Mouse (Mus musculus): ENCODE measurements around the gene Lrrc31. TPM values are rescaled to one million over a fixed set of nuclear protein-coding genes. Genes with fewer than 3 reads are reported as not detected.

Gene Lrrc31
- polyA plus RNA-seq, 1 experiment, result not detected

DNA sequence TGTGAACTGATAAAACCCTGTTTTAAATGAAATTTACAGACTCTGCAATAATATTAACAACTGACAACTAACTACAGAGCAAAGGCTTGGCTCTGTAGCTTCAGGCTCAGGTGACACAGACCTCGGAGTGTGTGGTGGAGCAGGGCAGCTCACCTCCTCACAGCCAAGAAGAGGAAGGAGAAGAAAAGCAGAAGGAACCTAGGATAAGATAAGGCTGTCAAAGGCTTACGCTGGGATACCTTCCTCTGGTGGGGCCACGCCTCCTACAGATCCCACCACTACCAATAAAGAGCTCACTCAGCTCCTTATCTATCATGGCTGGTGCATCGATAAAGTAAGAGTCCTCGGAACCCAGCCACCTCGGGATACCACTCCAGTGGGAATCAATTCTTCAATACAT, 16.5 kb downstream of the Lrrc31 start:
- WGBS, result 90% methylated on average over 6 of the region's 6 CpGs
- Histone ChIP-seq H3K27me3 (ENCODE audit: control insufficient read depth, insufficient read depth, low read length) (no peaks in the 10 kb centered on the region), H3K4me1 (ENCODE audit: control insufficient read depth, insufficient read depth, low read length) (no peaks in the 10 kb centered on the region), H3K27ac (ENCODE audit: insufficient read depth, low read length) (no peak overlapping the region), H3K4me3 (replicated peaks; ENCODE audit: insufficient read depth, low read depth, low read length) (no peak overlapping the region)
- DNase-seq, result no peak
- TF ChIP-seq POLR2A (IDR thresholded peaks at IDR 0.05; ENCODE audit: borderline replicate concordance, insufficient read depth, low read length), result no peak
- TF ChIP-seq CTCF (IDR thresholded peaks at IDR 0.05; ENCODE audit: borderline replicate concordance, insufficient read depth, low read depth, low read length), result no peak

DNA sequence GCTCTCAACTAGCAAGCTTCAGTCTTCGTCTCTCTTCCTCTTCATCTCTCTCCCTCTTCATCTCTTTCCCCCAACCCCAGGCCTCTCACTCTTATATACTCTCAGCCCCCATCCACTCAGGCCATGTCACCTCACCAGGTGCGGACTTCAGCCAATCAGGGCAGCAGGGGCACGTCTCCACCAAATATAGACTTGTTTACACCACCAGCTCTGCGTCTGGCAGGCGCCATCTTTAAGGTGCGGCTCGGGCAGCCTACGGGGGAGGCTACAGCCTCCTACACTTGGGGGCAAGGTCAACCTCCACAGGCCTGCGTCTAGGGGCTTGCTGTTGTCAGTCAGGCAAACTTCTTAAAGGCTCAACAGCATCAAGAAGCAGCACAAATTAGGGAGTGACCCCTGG, 41.2 kb downstream of the Lrrc31 start:
- no peak for DNase-seq
- TF ChIP-seq CTCF (IDR thresholded peaks at IDR 0.05; ENCODE audit: borderline replicate concordance, insufficient read depth, low read depth, low read length), result no peak
- TF ChIP-seq POLR2A (IDR thresholded peaks at IDR 0.05; ENCODE audit: borderline replicate concordance, insufficient read depth, low read length), result no peak
- Histone ChIP-seq H3K27ac (ENCODE audit: insufficient read depth, low read length) (no peak overlapping the region), H3K4me3 (replicated peaks; ENCODE audit: insufficient read depth, low read depth, low read length) (no peak overlapping the region), H3K27me3 (ENCODE audit: control insufficient read depth, insufficient read depth, low read length) (no peaks in the 10 kb centered on the region), H3K4me1 (ENCODE audit: control insufficient read depth, insufficient read depth, low read length) (no peaks in the 10 kb centered on the region)
- 87% methylated on average over 9 of the region's 9 CpGs for WGBS

DNA sequence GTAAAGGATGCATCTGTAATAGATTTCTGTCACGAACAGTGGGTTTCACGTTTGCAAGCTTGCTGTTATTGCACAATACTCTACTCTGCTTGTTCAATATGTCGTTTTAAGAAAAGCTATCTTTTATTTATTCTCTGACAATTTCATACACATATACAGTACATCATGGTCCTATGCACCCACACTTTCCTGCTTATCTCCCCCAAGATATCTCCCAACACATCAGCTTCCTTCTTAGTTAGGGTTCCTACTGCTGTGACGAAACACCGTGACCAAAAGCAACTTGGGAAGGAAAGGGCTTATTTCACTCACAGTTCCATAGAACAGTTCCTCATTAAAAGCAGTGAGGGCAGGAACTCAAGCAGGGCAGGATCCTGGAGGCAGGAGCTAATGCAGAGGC, 43.7 kb downstream of the Lrrc31 start:
- Histone ChIP-seq H3K4me1 (ENCODE audit: control insufficient read depth, insufficient read depth, low read length) (no peaks in the 10 kb centered on the region), H3K27ac (ENCODE audit: insufficient read depth, low read length) (no peak overlapping the region), H3K27me3 (ENCODE audit: control insufficient read depth, insufficient read depth, low read length) (no peaks in the 10 kb centered on the region), H3K4me3 (replicated peaks; ENCODE audit: insufficient read depth, low read depth, low read length) (no peak overlapping the region)
- no peak for TF ChIP-seq CTCF (IDR thresholded peaks at IDR 0.05; ENCODE audit: borderline replicate concordance, insufficient read depth, low read depth, low read length)
- TF ChIP-seq POLR2A (IDR thresholded peaks at IDR 0.05; ENCODE audit: borderline replicate concordance, insufficient read depth, low read length), result no peak
- WGBS, result 87% methylated on average over 5 of the region's 5 CpGs
- no peak for DNase-seq

DNA sequence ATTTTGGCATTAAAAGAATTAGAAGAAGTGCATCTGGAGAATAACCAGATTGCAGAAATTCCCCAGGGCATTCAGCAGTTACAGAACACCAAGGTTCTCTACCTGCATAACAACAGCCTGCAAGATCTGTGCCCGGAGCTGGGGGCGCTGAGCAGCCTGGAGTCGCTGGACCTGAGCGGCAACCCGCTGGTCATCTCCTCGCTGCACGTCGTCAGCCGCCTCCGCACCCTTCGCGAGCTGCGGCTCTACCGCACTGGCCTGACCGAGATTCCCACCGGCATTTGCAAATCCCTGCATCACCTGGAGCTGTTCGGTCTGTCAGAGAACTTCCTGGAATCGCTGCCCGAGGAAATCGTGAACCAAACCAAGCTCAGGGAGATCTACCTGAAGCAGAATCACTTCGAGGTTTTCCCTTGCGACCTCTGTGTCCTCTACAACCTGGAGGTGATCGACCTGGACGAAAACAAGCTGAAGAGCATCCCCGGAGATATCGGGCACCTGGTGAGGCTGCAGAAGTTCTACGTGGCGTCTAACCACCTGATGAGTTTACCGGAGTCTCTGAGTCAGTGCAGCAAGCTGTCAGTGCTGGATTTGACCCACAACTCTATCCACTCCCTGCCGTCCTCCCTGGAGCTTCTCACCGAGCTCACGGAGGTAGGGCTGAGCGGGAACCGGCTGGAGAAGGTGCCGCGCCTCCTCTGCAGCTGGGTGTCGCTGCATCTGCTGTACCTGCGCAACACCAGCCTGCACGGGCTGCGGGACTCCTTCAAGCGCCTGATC, 49.4 kb downstream of the Lrrc31 start:
- DNase-seq, result peak in 1 of 2 experiments; percentile 13
- no peak for TF ChIP-seq CTCF (IDR thresholded peaks at IDR 0.05; ENCODE audit: borderline replicate concordance, insufficient read depth, low read depth, low read length)
- TF ChIP-seq POLR2A (IDR thresholded peaks at IDR 0.05; ENCODE audit: borderline replicate concordance, insufficient read depth, low read length), result no peak
- under 1% methylated on average over 41 of the region's 41 CpGs for WGBS

DNA sequence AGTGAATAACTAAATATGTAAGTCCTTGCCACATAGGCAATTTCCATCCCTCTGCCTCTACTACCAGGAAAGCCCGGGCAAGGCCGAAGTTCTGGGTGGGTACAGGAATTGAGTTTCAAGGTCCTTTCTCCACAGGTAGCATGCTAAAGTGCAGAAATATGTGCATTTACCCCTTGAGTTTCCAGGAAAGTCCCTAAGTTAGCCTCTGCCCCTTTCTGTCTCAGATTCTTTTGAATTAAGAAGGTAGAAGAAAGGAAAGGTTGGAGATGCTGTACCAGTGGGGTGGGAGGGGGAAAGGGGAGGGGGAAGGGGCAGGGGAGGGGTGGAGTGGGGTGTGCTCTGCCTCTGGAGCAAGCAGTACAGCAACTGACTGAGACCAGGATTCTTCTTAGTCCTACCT, 51.2 kb downstream of the Lrrc31 start:
- DNase-seq, result no peak
- H3K27me3 ChIP-seq (ENCODE audit: control insufficient read depth, insufficient read depth, low read length), result peaks cover 2% of the 10 kb centered on the region; the same call in 1 of the 2 replicates
- no peaks in the 10 kb centered on the region for H3K4me1 ChIP-seq (ENCODE audit: control insufficient read depth, insufficient read depth, low read length)
- H3K4me3 ChIP-seq (replicated peaks; ENCODE audit: insufficient read depth, low read depth, low read length), result no peak overlapping the region
- WGBS, result 99% methylated on average over 2 of the region's 2 CpGs
- H3K27ac ChIP-seq (ENCODE audit: insufficient read depth, low read length), result no peak overlapping the region
- TF ChIP-seq POLR2A (IDR thresholded peaks at IDR 0.05; ENCODE audit: borderline replicate concordance, insufficient read depth, low read length) (no peak), CTCF (IDR thresholded peaks at IDR 0.05; ENCODE audit: borderline replicate concordance, insufficient read depth, low read depth, low read length) (no peak)

More for the DNA sequence above, 49.4 kb downstream of the Lrrc31 start:
- Histone ChIP-seq H3K27ac (ENCODE audit: insufficient read depth, low read length) (no peak overlapping the region), H3K4me1 (ENCODE audit: control insufficient read depth, insufficient read depth, low read length) (no peaks in the 10 kb centered on the region), H3K4me3 (replicated peaks; ENCODE audit: insufficient read depth, low read depth, low read length) (peak overlapping the region; percentile 33), H3K27me3 (ENCODE audit: control insufficient read depth, insufficient read depth, low read length) (peaks cover 2% of the 10 kb centered on the region; the same call in 1 of the 2 replicates)

DNA sequence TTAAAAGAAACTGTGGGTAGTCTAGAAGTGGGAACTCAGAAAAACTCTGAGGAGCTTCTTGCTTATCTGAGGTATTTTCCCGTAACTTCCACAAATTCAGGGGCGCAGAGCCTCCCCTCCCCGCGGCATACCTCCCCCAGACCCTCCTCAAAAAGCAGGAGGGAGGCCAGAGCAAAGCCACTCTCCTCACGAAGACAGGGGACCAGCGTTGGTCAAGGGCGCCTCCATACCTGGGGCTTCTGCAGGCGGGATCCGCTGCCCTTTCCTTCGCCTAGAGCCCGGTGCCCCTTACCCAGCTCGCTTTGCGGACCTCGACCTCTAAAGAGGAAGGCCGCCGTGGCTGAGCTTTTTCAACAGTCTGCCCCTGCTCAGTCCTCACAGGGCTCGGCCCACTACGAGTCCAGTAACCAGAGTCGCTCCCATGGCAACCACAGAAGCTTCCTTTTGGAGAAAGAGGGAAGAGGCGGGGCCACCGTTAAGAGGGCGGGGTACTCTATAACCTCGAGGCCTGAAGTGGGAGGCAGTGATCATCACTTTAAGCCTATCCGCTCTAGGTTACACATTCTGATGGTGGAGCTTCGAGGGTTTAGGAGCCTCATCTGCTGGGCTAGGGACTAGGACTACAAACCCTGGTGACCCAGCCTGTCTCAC, 52.1 kb downstream of the Lrrc31 start, which contains the start of gene Lrrc34:
Gene Lrrc34 (minus strand): TSS at position 430 of the 651 bp plus-strand sequence.
- no peak for DNase-seq
- H3K4me1 ChIP-seq (ENCODE audit: control insufficient read depth, insufficient read depth, low read length), result no peaks in the 10 kb centered on the region
- 8% methylated on average over 25 of the region's 25 CpGs for WGBS
- no peak within 1 kb of the TSS for H3K4me3 ChIP-seq (replicated peaks; ENCODE audit: insufficient read depth, low read depth, low read length)
- TF ChIP-seq POLR2A (IDR thresholded peaks at IDR 0.05; ENCODE audit: borderline replicate concordance, insufficient read depth, low read length), result no peak
- TF ChIP-seq CTCF (IDR thresholded peaks at IDR 0.05; ENCODE audit: borderline replicate concordance, insufficient read depth, low read depth, low read length), result no peak
- H3K27me3 ChIP-seq (ENCODE audit: control insufficient read depth, insufficient read depth, low read length), result peaks cover 2% of the 10 kb centered on the region; the same call in 1 of the 2 replicates
- H3K27ac ChIP-seq (ENCODE audit: insufficient read depth, low read length), result no peak within 1 kb of the TSS

DNA sequence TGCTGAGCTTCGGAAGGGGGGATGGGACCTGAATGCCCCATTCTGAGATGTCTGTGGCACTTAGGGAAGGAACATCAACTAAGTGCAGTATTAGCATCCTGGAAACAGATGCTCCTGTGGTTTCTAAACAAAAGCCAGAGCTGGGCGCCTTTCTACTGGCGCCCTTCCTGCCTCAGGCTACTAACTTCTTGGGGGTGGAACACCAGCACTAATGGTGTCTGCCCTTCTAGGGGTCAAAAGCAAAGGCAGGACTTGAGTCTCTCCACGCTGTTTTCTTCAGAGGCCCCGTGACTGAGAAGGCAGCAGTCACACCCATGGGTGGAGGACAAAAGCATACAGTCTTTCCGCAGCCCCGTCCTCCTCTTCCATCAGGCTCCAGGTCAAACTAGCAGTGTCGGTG, 52.9 kb downstream of the Lrrc31 start:
- Histone ChIP-seq H3K4me1 (ENCODE audit: control insufficient read depth, insufficient read depth, low read length) (no peaks in the 10 kb centered on the region), H3K4me3 (replicated peaks; ENCODE audit: insufficient read depth, low read depth, low read length) (no peak overlapping the region), H3K27ac (ENCODE audit: insufficient read depth, low read length) (no peak overlapping the region), H3K27me3 (ENCODE audit: control insufficient read depth, insufficient read depth, low read length) (peaks cover 2% of the 10 kb centered on the region; the same call in 1 of the 2 replicates)
- DNase-seq, result no peak
- no peak for TF ChIP-seq CTCF (IDR thresholded peaks at IDR 0.05; ENCODE audit: borderline replicate concordance, insufficient read depth, low read depth, low read length)
- no peak for TF ChIP-seq POLR2A (IDR thresholded peaks at IDR 0.05; ENCODE audit: borderline replicate concordance, insufficient read depth, low read length)
- 61% methylated on average over 8 of the region's 8 CpGs for WGBS

Data from cerebellum, adult 2 months (tissue).